Mouse (Mus musculus) MEL (cell line): ENCODE results near the gene Ccdc22. TPM values are rescaled to one million over a fixed set of nuclear protein-coding genes. Genes with fewer than 3 reads are reported as not detected.

Experiments
- DNase-seq: peaks from one replicate; pipeline ENCODE4 v3.0.0; 2011; ENCODE audit warnings: low read depth, low spot score
- H3K27ac ChIP-seq: 2 replicates; pipeline ENCODE4 v1.5.1; 2012; ENCODE audit warnings: low read depth, mild to moderate bottlenecking, control low read depth, low read length, moderate library complexity; ENCODE audit not compliant: control insufficient read depth
- H3K27me3 ChIP-seq, 2 experiments: fragments of 150-350 bp in 1 of 2; sonication (generic) in 1 of 2; 2 replicates each; pipeline ENCODE4 v1.6.1; 2012; ENCODE audit warnings: low read length in 2 of 2, mild to moderate bottlenecking in 2 of 2, improper control_type of control experiment in 1 of 2, moderate library complexity in 1 of 2; ENCODE audit not compliant: insufficient read depth in 2 of 2, control insufficient read depth in 1 of 2
- H3K36me3 ChIP-seq, 2 experiments: 2 replicates each; pipeline ENCODE4 v1.6.1; 2012 to 2014; ENCODE audit warnings: low read length in 2 of 2, improper control_type of control experiment in 1 of 2, inconsistent platforms in 1 of 2, mild to moderate bottlenecking in 1 of 2; ENCODE audit not compliant: insufficient read depth in 2 of 2, control insufficient read depth in 1 of 2
- H3K4me1 ChIP-seq, 2 experiments: fragments of 150-350 bp in 1 of 2; sonication (generic) in 1 of 2; 2 replicates each; pipeline ENCODE4 v1.6.1; 2012; ENCODE audit warnings: low read length in 2 of 2, improper control_type of control experiment in 1 of 2, mild to moderate bottlenecking in 1 of 2; ENCODE audit not compliant: insufficient read depth in 2 of 2, control insufficient read depth in 1 of 2
- H3K4me3 ChIP-seq, 2 experiments: fragments of 150-350 bp in 1 of 2; sonication (generic) in 1 of 2; 2 replicates each; pipeline ENCODE4 v1.5.1; 2012; ENCODE audit warnings: low read depth in 2 of 2, low read length in 2 of 2, mild to moderate bottlenecking in 2 of 2, moderate library complexity in 2 of 2, control low read depth in 1 of 2, improper control_type of control experiment in 1 of 2; ENCODE audit not compliant: control insufficient read depth in 1 of 2, insufficient read depth in 1 of 2
- H3K79me2 ChIP-seq: 2 replicates; pipeline ENCODE4 v1.6.1; 2012; ENCODE audit warnings: mild to moderate bottlenecking, low read length, moderate library complexity; ENCODE audit not compliant: control insufficient read depth, poor library complexity, insufficient read depth
- H3K9ac ChIP-seq: 2 replicates; pipeline ENCODE4 v1.6.1; 2012; ENCODE audit warnings: low read depth, mild to moderate bottlenecking, control low read depth, low read length, moderate library complexity; ENCODE audit not compliant: control insufficient read depth, poor library complexity, severe bottlenecking
- H3K9me3 ChIP-seq: fragments of 150-350 bp; sonication (generic); replicated peaks from 2 replicates; pipeline ENCODE4 v1.6.1; 2012; ENCODE audit warnings: mild to moderate bottlenecking, low read length, improper control_type of control experiment, moderate library complexity; ENCODE audit not compliant: insufficient read depth
- CHD1 ChIP-seq: IDR thresholded peaks from 2 replicates; pipeline ENCODE4 v1.6.1; 2012; ENCODE audit warnings: low read depth, mild to moderate bottlenecking, inconsistent platforms, low read length, improper control_type of control experiment
- ELF1 ChIP-seq: IDR thresholded peaks from 2 replicates; pipeline ENCODE4 v1.6.1; 2014; ENCODE audit warnings: low read depth, mild to moderate bottlenecking, inconsistent platforms, low read length, improper control_type of control experiment, moderate library complexity
- ETS1 ChIP-seq: IDR thresholded peaks from 2 replicates; pipeline ENCODE4 v1.6.1; 2012; ENCODE audit warnings: low read depth, mild to moderate bottlenecking, inconsistent platforms, low read length, improper control_type of control experiment, moderate library complexity
- GATA1 ChIP-seq: IDR thresholded peaks from 2 replicates; pipeline ENCODE4 v1.6.1; 2011; ENCODE audit warnings: low read depth, low read length, improper control_type of control experiment
- POLR2AphosphoS5 ChIP-seq: IDR thresholded peaks from 2 replicates; pipeline ENCODE4 v1.6.1; 2012; ENCODE audit warnings: low read depth, borderline replicate concordance, mild to moderate bottlenecking, inconsistent platforms, low read length, moderate library complexity, mixed read lengths
- RAD21 ChIP-seq: IDR thresholded peaks from 2 replicates; pipeline ENCODE4 v1.6.1; 2011; ENCODE audit warnings: mild to moderate bottlenecking, low read depth, low read length, improper control_type of control experiment
- TAL1 ChIP-seq: IDR thresholded peaks from 2 replicates; pipeline ENCODE4 v1.6.1; 2012; ENCODE audit warnings: mild to moderate bottlenecking, inconsistent platforms, low read length, moderate library complexity, mixed read lengths
- TBP ChIP-seq: IDR thresholded peaks from 2 replicates; pipeline ENCODE4 v1.8.0; 2011; ENCODE audit warnings: low read depth, low read length, improper control_type of control experiment
- USF1 ChIP-seq: IDR thresholded peaks from 2 replicates; pipeline ENCODE4 v1.6.1; 2014; ENCODE audit warnings: low read depth, mild to moderate bottlenecking, inconsistent platforms, low read length, improper control_type of control experiment, moderate library complexity
- polyA plus RNA-seq, 2 experiments: library from polyadenylated mRNA; stranded (reverse) in 1 of 2; unstranded in 1 of 2; fragments of >175 nt in 1 of 2; fragments of >200 nt in 1 of 2; gene quantifications; 2 replicates each; pipeline versions ENCODE4 v1.2.1 to v1.2.4; 2012; ENCODE audit warnings: low replicate concordance in 2 of 2, low read depth in 1 of 2; ENCODE audit not compliant: insufficient read length in 2 of 2, insufficient read depth in 1 of 2, missing spikeins in 1 of 2
- total RNA-seq: library from RNA; depleted of rRNA; stranded (reverse); fragments of 300-350 nt; gene quantifications from 2 replicates; pipeline ENCODE4 v1.2.3, GENCODE M21; 2012

The Ccdc22 gene
- total and polyA plus RNA-seq, 3 experiments: 36.1 to 37.9 TPM; not detected in 1

DNA sequence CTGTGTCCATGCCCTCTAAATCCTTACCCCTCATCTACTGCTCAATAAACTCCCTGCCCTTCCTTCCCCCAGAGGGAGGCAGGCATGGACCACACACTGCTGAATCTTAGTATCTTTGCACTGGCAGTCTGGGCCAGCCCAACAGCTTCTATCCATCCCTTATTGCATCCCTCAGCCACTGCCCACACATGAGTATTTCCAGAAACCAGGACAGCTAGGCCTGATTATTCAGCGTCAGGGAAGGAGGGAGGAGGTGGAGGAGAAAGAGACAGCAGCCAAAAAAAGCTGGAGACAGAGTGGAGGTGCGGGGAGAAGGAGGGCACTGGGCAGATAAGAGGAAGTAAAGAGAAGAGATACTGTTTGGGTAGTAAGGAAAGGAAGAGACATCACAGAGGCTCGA, 29.8 kb upstream of the Ccdc22 start:
- peaks cover 0 to 4% of the 10 kb centered on the region in 2 experiments; a peak in 2 of 4 replicates for H3K36me3 ChIP-seq
- no peak overlapping the region for H3K9ac ChIP-seq
- H3K27me3 ChIP-seq: no peaks in the 10 kb centered on the region
- peak; percentile 31 for DNase-seq
- H3K4me1 ChIP-seq: peaks cover 0 to 7% of the 10 kb centered on the region in 2 experiments; a peak in 1 of 4 replicates
- H3K79me2 ChIP-seq: no peaks in the 10 kb centered on the region; the same call in 1 of the 2 replicates
- no peaks in the 10 kb centered on the region for H3K9me3 ChIP-seq
- TF ChIP-seq ELF1: no peak
- TF ChIP-seq GATA1: 0 out of 2 replicates have a peak, but pooled peaks have one; percentile 14
- no peak overlapping the region for H3K27ac ChIP-seq
- no peak overlapping the region for H3K4me3 ChIP-seq

- Histone ChIP-seq H3K4me3 (no peak overlapping the region), H3K27ac (no peak overlapping the region), H3K9me3 (no peaks in the 10 kb centered on the region), H3K9ac (no peak overlapping the region), H3K27me3 (no peaks in the 10 kb centered on the region), H3K36me3 (no peaks in the 10 kb centered on the region), H3K79me2 (no peaks in the 10 kb centered on the region), H3K4me1 (peaks cover 0 to 7% of the 10 kb centered on the region in 2 experiments; a peak in 1 of 4 replicates)
- DNase-seq: no peak
- TF ChIP-seq USF1 (no peak), ELF1 (0 out of 2 replicates have a peak, but pooled peaks have one; percentile 23)
Measured at GRCm38 (mm10) chrX:7632560-7632959, 27.2 kb upstream of the Ccdc22 start.

DNA sequence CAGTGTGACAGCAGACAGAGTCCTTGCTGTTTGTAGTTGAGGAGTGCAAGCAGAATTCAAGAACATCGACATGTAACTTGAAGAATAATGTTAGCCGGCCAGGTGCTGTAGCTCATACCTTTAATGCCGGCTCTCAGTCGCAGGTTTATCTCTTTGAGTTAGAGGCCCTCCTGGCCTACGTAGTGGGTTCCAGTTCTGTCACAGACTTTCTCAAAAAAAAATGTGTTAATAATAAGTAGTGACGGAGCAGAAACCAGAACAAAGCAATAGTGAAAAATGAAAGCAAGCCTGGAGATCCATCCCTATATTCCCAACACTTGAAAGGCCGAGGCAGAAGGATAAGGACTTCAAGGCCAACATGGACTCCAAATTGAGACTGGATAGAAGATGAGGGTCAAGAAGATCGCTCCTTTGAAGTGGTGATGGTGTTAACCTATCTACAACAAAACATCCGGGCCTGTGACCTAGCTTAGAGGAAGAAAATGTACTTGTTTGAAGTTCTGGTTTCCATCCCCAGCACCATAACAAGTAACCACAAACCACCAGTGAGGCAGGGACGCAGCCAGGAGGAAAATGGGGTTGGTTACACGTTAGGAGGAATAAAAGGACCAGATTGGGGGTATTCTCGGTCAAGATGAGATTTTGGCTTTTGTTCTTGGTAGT, 12.7 kb upstream of the Ccdc22 start:
- Histone ChIP-seq H3K4me1 (no peaks in the 10 kb centered on the region), H3K4me3 (no peak overlapping the region), H3K9me3 (no peaks in the 10 kb centered on the region), H3K79me2 (no peaks in the 10 kb centered on the region), H3K27me3 (peaks cover 5 to 9% of the 10 kb centered on the region in 2 experiments)
- no peak for DNase-seq
- no peak for TF ChIP-seq TBP
- no peak for TF ChIP-seq TAL1
- no peak for TF ChIP-seq CHD1
- TF ChIP-seq RAD21: no peak
- TF ChIP-seq ETS1: no peak
- no peak for TF ChIP-seq POLR2AphosphoS5
- TF ChIP-seq, all 39 proteins: peak for 0
- Histone ChIP-seq H3K9ac (no peak overlapping the region), H3K27ac (no peak overlapping the region), H3K36me3 (no peaks in the 10 kb centered on the region)
